Mouse (Mus musculus) adrenal gland, adult 18-20 months (tissue): ENCODE data around the gene Gm4981. TPM values are rescaled to one million over a fixed set of nuclear protein-coding genes. Genes with fewer than 3 reads are reported as not detected.
"Not testable (repeated sequence)": the region's sequence is repeated elsewhere in the genome, so short reads cannot be mapped to it uniquely, and the experiment has no call there.

Experiments used
- DNase-seq, 2 experiments: peaks; one replicate each; pipeline ENCODE4 v3.0.0; 2021 to 2022; ENCODE audit warnings: low spot score in 2 of 2
- total RNA-seq, 2 experiments: library from RNA; stranded (reverse); gene quantifications; 1 replicate in 1 of 2; 2 replicates in 1 of 2; pipeline ENCODE4 v1.2.3; 2021

Gene Gm4981
- total RNA-seq, 2 experiments from 2014 or later, result not detected

DNA sequence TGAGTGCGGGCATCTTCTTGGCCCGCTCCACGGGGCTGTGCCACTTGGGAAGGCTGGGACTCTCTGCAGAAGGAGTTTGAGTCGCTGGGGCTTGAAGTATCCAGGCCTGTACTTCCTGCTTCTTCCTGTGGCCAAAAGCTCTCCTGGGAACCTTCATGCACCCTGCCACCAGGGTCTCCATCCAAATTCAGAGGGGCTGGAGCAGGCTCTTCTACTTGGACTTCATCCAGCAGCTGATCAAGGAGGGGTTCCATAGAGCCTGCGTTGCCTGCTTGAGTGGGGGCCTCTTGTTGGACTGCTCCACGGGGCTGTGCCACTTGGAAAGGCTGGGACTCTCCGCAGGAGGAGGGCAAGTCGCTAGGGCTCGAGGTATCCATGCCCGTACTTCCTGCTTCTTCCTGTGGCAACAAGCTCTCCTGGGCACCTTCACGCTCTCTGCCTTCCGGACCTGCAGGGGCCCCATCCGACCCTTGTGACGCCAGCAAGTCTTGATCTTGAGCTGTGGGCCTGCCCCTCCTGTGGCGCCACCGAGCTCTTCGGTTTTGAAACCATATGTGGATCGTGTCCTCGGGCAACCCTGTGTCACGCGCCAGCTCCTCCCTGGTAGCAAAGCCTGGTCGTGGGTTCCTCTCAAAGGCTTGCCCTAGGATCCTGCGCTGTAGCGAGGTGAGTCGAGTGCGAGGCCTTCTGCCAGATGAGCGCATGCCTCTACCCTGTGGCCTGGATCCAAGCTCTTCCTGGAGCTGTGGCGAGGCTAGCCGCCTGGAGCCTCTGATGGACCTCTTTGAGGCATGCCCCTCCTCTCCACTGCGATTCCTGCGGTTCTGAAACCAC, 12.3 kb downstream of the Gm4981 start:
- peak; percentile 69 to 81 for DNase-seq

DNA sequence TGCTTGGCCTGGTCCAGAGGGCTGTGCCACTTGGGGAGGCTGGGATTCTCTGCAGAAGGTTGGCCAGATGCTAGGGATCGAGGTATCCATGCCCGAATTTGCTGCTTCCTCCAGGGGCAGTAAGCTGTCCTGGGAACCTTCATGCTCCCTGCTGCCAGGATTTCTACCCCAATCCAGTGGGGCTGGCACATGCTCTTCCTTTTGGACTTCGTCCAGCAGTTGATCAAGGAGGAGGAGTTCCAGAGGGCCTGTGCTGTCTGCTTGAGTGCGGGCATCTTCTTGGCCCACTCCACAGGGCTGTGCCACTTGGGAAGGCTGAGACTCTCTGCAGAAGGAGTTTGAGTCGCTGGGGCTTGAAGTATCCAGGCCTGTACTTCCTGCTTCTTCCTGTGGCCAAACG, 13.3 kb downstream of the Gm4981 start:
- DNase-seq, result not testable (repeated sequence)

DNA sequence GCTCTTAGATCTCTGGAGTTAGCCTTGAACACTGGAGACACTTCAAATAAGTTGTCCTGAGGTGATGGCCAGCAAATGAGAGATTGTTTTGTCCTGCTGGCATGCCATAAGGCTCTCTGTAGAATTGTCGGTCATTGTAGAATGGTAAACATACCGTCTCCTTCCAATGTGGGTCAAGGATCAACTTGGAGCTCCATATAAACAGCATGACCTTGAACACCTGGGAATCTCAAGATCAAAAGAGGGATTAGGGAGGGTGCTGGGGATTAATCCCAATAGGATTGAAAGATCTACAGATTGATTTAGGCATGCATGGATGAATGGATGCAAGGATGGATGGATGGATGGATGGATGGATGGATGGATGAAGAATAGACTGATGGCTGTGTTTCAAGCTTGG, 14.9 kb downstream of the Gm4981 start:
- DNase-seq, result not testable (repeated sequence)

DNA sequence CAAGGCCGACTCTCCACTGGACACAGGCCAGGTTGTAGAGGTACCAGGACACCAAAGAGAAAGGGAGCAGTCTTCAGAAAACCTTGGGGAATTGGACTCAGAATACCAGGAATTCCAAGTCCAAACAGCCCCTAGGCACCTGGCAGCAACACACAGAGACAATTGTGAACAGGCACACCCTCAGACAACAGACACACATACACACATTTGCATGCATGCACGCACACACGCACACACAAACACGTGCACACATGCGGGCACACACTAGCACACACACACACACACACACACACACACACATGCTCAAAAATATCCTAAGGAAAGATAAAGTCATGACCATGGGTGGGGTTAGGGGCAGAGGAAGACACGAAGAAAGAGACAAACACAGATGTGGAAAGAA, 15.8 kb downstream of the Gm4981 start:
- no peak for DNase-seq

DNA sequence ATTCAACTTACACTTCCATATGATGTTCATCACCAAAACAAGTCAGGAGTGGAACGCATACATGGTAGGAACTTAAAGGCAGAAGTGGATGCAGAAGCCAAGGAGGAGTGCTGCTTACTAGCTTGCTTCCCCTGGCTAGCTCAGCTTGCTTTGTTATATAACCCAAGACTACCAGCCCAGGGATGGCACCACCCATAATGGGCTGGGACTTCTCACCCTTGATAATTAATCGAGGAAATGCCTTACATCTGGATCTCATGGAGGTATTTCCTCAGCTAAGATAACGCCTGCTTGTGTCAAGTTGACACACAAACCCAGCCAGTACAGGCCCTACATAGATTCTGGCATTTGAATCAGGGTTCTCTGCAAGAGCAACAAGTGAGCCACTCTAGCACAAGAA, 19.1 kb downstream of the Gm4981 start:
- DNase-seq, result no peak

DNA sequence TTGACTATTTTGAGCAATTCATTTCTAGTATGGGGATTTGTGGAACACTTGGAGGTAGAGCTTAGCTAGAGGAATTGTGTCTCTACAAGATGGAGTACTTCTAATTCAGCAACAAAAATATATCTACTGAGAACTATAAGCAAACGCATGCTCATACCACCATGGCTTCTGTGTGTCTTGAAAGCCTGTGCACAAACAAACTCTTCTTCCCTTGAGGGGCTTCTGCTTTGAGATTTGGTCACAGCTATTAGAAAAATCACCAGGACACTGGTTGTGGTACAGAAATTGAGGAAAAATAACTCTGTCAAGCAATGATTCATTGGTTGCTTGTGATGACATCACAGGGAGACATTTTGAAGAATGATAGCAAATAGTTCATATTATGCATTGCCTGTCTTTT, 21.1 kb downstream of the Gm4981 start:
- no peak for DNase-seq

DNA sequence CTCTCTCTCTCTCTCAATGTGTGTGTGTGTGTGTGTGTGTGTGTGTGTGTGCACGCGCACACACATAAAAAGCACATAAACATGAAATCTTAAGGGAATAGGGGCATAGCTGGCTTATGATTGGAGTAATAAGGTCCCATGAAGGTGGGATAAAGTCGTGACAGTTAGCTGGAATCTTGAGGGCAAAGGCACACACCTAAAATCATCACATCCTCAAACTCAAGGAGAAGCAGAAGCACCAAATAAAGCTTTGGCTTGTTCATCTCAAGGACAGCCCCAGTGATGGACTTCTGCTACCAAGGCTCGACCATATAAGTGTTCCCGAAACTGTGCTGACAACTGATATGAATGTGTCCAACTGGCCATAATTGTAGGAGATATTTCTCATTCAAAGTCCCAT, 21.6 kb downstream of the Gm4981 start:
- no peak for DNase-seq

DNA sequence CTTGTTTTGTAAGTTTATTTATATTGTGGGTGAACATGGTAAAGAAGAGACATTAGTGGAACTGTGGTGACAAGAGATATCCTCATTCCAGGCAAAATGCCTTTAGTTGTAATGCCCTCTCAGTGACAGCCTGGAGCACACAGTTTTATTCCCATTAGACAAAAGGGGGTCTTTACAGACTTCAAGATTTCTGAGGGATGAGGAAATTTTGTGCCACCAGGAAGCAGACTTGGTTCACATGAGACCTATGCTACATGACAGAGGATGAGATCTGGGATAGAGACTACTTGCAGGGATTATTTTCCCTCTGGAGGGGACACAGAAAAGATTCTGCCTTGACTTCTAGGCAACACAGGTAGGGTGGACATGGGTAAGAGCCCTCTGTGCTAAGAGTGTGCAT, 22.0 kb downstream of the Gm4981 start:
- no peak for DNase-seq

DNA sequence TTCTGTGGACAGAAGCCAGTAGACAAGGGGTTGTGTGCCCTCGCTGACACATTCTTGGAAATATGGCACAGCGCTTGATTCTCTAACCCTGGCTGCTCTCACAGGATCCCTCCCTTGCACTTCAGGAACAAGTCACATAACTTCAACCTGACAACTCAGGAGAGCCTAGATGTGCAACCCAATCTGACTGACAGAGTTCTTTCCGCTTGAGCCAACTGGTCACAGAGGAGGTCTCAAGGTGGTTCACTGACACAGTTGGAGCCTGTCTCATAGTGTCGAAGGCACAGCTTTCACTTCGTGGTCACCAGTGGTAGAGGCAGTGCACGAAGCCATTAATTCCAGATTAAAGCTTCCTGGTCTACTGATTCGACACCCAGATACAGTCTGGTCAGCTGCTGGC, 24.3 kb downstream of the Gm4981 start:
- DNase-seq, result no peak

DNA sequence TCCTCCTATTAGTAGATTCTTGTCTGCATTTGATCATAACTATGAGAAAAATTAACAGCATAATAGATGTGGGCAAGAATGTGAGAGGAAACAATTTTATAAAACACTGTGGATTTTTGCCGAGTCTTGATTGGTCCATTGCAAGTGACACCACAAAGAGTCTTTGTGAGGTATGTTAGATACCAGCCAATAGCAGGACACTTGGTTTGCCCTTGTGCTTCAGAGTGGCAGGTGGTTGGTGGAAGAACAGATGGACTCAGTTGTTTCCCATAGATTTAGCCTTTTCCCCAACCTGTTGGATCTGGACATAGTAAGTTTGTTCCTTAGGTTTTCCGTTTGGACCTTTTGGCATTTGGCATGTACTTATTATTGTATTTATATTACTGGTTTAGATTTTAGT, 25.3 kb downstream of the Gm4981 start:
- no peak for DNase-seq

DNA sequence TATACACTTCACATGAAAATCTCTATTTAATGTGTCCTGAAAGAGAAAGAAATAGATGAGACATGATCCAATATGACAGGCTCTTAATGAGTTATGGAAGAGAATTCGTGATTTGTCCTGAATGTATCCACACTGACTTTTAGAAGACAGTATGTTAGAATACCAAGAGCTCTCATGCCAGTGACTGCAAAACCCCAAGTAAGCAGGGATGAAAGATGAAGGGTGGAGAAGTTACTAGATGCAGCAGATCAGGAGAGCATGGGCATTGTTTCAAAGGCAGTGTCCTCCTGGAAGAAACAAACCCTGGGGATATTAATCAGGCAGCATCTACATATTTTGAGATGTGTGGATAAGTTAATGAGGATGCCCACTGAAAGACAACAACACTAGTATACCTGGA, 26.0 kb downstream of the Gm4981 start:
- no peak for DNase-seq

DNA sequence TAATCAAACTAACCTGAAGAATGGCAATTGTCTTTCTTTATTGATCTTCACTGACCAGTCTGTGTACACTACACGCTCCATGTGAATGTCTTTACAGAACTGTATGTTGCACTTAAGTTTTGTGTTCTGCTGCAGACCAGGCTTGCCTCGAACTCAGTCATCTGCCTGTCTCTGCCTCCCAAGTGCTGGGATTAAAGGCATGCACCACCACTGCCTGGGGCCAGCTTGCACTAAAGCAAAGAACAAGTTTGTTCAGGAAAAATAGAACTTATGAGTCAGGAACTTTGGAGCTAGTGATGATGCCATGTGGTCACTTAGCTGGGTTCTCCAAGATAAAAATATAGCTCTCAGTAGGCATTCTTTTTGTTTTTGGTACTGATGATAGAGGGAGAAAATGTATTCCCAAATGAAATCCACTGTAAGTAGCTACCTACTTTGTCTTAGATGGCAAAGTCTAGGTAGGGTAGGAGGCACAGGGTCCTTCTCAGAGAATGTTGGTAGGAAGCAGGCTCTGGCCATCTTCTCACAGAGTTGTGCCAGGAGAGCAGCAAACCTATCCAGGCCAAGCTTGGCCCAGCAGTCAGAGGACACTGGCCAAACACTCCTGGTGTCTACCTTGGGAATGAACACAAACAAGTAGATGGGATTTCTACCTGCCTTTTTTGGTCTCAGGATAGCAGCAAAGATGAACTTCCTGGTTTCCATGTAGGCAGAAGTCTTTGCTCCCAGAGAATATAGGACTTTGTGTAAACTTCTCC, 26.6 kb downstream of the Gm4981 start:
- no peak for DNase-seq

DNA sequence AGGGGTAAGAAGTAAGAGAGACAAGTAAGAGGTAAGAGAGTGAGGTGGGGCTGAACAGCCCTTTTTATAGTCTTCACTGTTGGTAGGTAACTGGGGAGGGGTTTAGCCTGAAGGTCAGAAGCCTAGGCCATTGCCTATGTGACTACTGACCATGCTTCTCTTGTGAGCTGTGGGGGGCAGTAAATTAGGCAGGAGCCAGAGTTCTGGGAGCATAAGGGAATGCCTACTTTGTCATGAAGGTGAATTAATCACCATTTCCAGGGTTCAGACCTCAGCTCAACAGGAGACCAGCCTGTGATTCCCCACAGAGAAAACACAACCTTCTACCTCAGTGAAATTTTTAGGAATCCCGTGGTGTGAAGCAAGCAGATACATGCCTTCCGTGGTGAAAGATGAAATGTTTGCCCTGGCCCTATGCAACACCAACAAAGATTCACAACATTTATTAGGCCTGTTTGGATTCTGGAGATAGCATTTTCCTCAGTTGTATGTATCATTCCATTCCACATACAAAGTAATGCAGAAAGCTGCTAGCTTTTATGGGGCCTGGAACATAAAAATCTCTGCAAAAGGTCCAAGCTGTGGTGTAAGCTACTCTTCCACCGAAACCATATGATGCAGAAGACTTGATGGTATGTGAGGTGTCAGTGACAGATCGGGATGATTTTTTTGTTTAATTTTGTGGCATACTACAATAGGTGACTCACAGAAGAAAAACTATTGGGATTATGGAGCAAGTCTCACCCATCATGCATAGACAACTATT, 29.7 kb downstream of the Gm4981 start:
- DNase-seq, result no peak

DNA sequence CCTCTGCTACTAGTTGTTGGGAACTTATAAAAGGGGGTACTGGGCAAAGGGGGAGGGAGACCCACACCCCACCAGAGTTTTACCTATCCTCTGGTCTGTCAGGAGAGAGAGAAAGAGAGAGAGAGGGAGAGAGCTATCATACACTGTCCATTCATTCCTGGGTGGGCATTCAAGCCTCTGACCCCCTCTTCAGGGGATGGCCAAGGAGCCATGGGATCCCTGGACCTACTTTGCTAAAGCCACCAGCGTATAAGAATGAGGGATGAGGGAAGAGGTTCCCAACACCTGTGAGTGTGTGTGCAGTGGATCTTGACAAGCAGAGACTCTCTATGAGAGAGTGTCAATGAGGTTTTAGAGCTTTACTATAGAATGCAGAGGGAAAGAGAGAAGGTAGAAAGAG, 30.5 kb downstream of the Gm4981 start:
- no peak for DNase-seq

Other genes with a start within 250 kb of the Gm4981 start
- not detected for gene AW822073, start 11.8 kb downstream of the Gm4981 start, total RNA-seq
- gene Duxf3, start 4.0 kb downstream of the Gm4981 start, total RNA-seq, result not detected
- 10 to 100 TPM; 26.5 to 29.2 TPM for gene Gcc2, start 18.8 kb upstream of the Gm4981 start, total RNA-seq
- 10 to 100 TPM; 35.4 to 46.2 TPM for gene Lims1, start 86.8 kb upstream of the Gm4981 start, total RNA-seq
- gene Ranbp2, start 210.2 kb upstream of the Gm4981 start, total RNA-seq, result 10 to 100 TPM; 72.8 to 83.2 TPM